Mouse (Mus musculus) layer of hippocampus, postnatal 10 days (tissue): ENCODE results near the gene Tubb5. TPM values are rescaled to one million over a fixed set of nuclear protein-coding genes. Genes with fewer than 3 reads are reported as not detected.
A peak's percentile ranks its signal among the peaks of the same experiment; 100 is the strongest.

Experiments used
- DNase-seq, 2 experiments: peaks; one replicate each; pipeline ENCODE4 v3.0.0; 2021; ENCODE audit warnings: low spot score in 2 of 2
- total RNA-seq, 2 experiments: library from RNA; stranded (reverse); gene quantifications; 2 replicates each; pipeline ENCODE4 v1.2.3; 2021

The Tubb5 gene
- total RNA-seq, 2 experiments from 2014 or later = 1,119 to 1,208 TPM

DNA sequence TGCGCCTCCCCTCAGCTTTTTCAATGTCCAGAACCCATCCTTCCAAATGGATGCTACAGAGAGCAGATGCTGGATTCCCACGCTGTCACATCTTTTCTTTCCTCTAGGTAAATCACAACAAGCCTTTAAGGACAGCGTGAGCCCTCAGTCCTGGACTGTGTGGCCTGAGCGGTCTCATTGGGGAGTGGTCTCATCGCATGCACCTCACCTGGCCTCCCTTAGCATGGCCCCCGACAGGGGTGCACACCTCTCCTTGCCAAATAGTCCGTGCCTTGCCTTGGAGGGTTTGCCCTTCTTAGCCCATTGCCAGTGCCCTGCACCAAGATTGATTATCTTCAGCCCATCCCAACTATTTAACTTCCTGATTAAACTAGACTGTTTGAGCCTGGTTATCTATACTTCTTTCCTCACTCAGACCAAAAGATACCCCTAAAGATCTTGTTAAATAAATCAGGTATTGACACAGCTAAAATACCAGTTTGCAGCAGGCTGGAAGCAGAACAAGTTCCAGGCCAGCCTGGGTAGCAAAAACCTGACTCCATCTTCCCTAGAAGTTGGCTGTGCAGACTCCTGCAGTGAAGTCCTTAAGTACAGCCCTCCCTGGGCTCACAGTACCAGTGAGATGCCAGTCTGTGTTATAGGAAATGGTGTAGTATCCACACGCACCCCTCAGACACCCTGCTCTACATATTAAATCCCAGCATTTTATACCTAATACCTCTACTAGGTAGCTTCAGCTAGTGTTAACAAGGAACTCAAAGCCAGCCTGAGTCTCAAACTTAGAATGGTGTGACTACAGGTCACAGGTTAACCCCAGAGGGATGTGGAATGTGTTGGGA lies 5.5 kb downstream of the Tubb5 start:
- no peak for DNase-seq

DNA sequence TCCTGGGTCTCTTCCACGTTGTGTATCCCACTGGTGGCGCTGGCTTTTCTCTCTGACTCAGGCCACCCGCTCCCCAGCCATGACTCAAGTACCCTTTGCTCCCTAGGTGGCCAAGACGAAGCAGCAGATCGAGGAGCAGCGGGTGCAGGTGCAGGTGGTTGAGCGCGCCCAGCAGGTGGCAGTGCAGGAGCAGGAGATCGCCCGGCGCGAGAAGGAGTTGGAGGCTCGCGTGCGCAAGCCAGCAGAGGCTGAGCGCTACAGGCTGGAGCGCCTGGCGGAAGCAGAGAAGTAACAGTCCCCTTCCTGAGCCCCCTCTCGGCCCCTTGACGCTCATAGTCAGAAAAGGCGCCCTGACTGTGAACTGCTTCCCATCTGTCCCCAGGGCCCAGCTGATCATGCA lies 8.4 kb downstream of the Tubb5 start:
- DNase-seq = peak; percentile 80 to 85

DNA sequence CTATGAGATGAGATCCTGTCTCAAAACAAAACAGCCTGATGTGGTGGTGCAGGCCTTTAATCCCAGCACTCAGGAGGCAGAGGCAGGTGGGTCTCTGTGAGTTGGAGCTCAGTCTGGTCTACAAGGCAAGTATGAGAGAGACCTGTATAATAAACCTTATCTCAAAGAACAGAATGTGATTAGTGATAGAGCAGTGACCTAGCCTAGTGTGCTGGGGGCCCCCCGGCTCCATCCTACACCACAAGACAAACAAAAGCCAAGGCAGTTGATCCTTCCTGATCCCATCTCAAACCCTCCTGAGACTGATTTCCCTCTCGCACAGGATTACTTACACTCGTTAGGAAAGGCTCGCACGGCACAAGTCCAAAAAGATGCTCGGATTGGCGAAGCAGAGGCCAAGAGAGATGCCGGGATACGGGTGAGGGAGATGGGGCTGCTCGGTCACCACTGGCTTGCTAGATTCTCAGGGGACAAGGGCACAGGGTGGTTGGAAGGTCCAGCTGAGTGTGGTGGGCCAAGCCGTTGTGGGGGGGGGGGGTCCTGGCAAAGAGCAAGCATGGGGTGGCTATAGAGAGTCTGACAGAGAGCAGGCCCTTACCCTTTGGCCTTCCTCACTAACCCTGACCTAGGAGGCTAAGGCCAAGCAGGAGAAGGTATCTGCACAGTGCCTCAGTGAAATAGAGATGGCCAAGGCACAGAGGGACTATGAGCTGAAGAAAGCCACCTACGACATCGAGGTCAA lies 12.8 kb downstream of the Tubb5 start:
- no peak for DNase-seq

DNA sequence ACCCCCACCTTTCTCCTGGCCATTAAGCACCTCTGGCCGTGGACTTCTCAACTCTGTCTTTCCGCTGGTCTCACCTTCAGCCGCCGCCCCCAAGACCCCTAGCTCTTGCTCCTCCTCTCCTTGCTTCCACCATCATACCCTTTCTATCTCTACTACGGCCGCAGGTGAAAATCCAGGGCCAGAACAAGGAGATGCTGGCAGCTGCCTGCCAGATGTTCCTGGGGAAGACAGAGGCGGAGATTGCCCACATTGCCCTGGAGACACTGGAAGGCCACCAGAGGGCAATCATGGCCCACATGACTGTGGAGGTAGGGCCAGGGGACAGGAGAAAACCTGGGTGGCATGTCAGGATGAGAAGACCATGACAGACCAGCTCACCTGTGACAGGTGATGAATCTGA lies 13.7 kb downstream of the Tubb5 start:
- DNase-seq = no peak

DNA sequence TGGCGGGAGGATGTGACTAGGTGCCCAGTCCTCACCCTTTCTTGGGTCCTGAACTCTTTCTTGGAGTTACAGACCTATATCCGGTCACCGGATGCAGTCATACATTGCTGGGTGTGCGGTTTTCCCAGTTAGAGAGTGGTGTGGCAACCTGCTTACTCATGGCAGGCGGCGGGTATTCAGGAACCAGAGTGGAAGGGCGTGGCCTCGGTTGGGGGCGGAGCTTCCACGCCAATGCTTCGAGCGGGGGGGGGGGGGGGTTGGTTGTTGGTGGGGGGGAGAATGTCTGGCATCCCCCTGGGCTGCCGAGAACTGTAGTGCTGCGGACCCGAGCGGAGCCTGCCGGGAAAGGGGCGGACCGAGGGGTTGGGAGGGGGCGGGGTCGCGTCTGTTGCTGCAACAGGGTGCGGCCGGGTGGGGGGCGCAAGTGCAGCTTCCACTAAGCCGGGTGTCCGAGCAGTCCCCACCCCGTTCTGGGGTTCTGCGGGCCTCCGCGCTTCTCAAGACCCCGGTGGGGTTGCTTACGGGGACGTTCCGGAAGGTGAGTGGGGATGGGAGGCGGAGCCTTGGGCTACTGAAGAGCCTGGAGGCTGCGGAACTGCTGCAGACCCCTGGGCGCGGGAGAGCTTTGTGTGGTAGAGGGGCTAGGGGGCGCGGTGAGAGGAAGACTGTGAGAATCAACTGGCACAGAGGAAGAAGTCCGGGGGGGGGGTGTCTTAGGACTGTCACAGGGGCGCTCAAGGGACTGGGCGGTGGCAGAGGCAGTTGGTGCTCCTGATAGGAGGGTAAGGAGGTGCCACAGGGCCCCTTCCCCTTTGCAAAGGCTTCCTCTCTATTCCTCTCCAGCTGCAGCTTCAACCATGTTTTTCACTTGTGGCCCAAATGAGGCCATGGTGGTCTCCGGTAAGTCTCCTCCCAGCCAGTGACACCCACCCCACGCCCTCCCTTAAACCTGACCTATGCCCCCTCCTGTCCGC lies 14.9 kb downstream of the Tubb5 start, which contains the start of gene Flot1:
Gene Flot1 (plus strand): TSS at position 267 of the 974 bp plus-strand sequence.
- peak; percentile 71 to 83 for DNase-seq

DNA sequence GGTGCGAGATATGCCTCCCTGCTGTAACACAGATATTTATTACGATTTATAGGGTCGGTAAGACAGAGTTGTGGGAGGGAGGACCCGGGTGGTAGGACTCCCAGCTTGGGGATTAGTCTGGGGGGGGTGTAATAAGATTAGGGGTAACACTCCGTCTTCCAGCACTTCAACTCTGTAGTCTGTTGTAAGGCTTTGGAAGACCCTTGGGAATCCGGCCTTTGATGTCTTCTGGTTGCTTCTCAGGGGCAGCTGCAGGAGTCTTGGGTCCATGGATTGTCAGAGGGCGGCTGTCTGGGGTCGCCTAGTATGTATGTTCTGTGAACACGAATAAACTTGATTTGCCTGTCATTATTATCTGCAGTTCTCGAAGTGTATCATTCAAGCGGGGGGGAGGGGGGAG lies 15.5 kb downstream of the Tubb5 start:
- no peak for DNase-seq

DNA sequence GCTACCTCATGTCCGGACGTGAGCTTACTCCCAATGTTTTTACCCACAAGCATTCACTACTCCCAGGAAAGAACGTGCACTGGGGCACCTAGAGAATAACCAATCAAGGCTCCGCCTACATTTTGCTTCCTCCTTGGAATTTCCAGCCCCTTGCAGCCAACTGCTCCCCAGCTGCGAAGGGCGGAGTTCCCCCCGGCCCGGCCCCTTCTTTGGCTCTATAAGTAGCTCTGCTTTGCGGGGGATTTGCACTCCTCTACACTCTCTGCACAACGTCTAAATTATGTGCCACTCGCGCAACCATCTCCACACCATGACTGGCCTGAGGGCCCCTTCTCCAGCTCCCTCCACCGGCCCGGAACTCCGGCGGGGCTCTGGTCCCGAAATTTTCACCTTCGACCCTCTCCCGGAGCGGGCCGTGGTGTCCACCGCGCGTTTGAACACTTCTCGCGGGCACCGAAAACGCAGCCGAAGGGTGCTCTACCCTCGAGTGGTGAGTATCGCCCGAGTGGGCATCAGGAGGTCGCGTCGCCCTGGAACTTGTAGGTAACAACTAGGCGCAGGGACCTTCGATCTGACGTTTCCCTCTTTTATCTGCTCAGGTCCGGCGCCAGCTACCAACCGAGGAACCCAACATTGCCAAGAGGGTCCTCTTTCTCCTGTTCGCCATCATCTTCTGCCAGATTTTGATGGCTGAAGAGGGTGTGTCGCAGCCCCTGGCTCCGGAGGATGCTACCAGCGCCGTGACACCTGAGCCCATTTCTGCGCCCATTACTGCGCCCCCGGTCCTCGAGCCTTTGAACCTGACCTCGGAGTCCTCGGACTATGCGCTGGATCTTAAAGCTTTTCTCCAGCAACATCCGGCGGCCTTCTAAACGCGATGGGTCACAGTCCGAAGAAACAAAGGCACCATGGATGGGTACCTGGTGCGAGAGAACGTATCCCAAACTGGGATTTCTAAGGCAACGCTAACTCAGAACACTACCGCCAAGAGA lies 16.4 kb downstream of the Tubb5 start, which contains the start of gene Ier3:
Gene Ier3 (plus strand): TSS at position 246 of the 992 bp plus-strand sequence.
- DNase-seq = peak; percentile 59 to 66

DNA sequence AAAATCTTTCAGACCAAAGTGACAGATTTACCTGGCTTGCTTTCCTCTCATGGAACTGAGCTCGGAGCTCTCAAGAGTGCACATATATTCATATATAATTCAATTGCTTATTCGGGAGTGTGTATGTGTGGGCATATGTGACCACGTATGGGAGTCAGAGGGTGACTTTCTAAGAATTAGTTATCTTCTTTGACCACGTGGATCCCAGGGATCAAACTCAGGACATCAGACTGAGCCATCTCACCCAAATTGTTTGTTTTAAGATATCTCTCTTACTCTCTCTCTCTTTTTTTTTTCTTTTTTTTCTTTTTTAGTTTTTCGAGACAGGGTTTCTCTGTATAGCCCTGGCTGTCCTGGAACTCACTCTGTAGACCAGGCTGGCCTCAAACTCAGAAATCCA lies 18.0 kb downstream of the Tubb5 start:
- no peak for DNase-seq

DNA sequence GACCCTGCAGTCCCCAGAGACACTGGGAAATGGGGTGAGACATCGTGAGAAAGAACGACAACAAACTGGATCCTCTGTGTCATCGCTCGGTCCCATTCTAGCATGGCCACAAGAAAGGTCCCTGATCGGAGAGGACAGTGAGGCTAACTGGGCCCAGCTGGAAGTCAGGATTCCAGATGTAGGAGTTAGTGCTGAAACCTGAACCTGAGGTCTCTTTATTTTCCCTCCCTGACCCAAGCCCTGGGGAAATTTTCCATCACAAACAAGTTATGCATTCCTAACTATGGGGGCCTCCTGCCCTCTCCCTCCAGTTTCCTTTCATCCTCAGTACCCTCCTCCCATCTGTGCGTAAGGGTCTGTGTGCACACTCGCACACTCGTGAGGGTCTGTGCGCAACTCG lies 20.9 kb downstream of the Tubb5 start:
- DNase-seq = no peak

DNA sequence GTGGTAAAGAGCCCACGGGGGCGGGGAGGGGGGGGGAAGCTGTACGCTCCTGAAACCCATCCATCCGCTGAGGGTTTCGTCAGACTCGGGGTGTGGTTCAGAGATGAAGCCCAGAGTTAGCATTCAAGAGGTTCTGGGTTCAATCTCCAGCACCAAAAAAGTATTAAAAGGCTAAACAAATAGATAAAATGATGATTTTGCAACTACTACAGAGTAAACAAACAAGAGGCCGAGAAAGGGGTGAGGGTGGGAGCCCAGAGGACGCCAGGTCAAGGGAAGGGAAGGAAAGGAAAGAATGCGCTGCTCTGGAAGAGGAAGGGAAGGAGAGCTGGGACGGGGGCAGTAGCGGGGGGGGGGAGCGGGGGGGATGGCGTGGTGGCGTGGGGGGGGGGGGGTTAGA lies 21.4 kb downstream of the Tubb5 start:
- no peak for DNase-seq

DNA sequence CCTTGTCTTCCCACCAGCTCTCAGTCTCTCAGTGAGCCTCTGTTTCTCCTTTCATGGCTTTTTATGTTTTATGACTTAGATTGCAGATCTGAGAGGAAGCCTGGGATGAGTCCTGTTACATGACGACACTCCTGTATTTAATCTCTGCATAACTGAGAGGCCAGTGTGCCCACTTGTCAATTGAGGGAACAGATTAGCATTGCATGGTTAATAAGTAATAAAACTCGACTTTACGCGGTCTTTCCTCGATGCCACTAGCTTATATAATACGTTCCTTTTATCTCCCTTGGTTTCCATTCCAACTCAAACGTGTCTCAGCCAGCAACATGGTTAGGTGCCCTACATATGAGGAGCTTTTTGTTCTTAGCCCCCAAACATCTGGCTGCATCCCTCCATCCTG lies 22.3 kb downstream of the Tubb5 start:
- no peak for DNase-seq

DNA sequence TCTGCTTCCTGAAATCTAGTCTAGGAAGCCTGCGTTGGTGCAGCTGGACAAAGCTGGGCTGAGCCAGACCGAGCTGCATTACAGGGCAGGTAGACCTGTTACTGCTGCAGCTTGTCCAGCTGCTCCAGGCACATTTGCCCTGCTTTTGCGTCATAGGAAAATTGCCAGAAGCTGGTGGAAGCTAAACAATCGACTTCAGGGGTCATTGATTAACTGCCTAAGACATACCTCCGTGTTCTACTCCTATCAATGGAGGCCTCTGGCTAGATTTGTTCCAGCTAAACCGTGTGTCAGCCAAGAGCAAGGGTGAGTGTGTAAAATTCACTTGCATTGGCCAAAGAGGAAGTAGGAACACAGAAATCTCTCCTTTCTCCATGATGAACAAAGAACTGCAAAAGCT lies 23.4 kb downstream of the Tubb5 start:
- no peak for DNase-seq

DNA sequence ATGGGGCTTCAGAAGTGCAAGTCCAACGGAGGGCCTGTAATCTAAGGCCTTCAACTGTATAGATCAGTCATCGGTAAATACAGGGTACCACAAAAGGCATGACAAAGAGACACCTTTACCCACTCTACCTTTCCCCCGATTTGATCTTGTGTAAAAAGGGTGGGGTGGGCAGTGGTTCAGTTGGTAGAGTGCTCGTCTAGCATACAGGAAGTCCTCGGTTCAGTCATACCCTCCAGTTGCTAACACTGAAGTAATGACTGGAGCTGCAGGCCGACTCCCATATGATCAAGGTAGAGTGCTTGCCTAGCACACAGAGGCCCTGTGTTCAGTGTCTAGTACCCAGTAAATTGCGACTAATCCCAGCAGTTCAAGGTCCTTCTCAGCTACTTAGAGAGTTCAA lies 24.5 kb downstream of the Tubb5 start:
- DNase-seq = no peak

DNA sequence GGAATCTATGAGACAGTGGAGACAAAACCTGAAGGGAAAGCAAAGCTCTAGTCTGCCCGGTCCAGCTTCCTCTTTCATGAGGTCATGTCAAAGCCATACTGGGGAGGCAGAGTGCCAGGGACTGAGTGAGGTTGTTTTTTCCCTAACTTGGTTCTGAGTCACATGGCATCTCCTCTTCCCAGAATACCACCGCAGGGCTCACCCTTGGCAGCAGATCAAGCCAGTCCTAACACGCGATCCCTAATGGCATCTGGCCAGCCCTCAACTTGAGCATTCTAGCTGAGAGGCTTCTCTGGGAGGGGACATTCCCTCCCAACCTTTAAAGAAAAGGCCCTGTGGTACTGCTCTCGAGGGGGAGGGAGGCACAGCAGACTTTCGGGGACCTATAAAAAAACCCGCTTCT lies 24.9 kb downstream of the Tubb5 start:
- DNase-seq = peak; percentile 54 to 69

DNA sequence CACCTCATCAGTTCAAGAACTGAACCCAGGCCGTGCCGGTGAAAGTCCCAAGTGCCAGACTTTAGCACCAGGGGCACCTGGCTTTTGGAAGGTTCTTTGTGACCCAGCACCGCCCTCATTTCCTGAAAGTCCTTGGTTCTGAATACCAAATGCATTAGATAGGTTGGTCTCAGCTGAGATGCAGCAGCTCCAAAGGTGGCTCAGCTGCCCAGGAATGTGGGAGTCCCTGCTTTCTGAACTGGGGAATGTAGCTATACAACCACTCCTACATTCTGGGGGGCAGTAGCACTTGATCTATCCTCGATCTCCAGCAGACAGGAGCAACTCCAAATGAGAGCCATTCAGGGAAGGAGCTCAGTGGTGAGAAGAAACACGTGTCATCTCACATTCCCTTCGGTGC lies 25.4 kb downstream of the Tubb5 start:
- DNase-seq = no peak

DNA sequence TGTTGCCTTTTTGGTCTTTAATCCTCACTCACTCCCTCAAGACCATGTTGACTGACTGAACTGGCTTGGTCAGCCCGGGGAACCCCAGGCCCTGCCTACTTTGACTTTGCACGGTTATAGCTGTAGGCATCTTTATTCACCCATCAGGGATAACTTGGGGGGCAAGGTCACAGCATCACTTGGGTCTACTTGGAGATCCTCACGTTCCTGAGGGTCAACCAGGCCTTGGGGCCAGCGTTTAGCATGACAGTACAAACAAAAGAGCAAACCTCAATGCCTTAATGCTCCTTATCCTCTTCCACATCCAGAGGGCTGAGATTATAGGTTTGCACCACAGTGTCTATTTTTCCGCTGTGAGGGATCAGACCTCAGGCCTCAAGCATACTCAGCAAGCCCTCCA lies 25.8 kb downstream of the Tubb5 start:
- no peak for DNase-seq

DNA sequence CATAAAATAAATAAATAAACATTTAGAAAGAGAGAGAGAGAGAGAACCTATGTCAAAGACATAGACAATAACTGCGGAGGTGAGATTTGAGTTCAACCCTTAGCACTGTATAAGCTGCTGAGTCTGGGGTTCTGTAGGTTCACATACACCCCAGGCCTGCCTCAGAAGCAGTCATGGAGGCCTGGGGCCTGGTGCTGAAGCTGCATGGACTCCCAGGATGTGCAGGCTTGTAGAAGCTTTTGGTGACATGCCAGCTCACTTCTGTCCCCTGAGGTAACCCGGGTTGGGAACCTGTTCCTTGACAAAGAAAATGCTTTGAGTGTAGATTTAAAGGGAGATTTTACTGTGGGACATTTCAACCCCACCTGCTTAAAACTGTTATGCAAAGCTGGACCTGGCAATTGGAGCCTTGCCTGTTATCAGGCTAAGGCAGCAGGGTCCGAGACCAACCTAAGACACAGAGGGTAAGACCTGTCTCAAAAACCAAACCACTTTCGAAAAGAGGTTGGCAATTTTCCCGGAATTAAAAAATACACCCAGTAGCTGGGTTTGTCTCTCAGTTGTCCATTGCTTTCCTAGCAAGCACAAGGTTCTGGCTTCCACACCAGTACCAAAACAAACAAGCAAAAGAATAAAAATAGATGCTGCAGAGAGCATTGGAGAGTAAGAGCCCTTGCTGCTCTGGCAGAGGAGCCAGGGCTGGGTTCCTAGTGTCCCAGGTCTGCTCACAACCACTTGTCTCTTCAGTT lies 27.0 kb downstream of the Tubb5 start:
- DNase-seq = no peak

DNA sequence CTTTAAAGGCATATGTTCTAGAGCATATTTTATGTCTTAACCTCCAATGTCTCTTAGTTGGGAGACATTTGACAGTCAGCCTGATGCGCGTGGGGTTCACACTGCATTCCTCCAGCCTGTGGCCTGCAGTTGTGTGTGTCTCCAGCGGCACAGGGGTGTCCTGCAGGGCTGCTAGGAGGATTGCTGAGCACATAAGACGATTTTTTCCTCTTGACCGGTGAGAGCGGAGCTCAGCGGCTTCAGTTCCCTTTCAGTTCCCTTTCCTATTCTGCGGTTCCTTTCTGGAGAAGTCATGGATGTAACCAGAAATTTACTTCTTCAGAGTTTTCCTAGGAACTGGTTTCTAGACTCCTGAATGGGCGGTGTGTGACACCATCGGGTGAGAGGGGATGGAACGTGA lies 28.7 kb downstream of the Tubb5 start:
- DNase-seq = no peak

DNA sequence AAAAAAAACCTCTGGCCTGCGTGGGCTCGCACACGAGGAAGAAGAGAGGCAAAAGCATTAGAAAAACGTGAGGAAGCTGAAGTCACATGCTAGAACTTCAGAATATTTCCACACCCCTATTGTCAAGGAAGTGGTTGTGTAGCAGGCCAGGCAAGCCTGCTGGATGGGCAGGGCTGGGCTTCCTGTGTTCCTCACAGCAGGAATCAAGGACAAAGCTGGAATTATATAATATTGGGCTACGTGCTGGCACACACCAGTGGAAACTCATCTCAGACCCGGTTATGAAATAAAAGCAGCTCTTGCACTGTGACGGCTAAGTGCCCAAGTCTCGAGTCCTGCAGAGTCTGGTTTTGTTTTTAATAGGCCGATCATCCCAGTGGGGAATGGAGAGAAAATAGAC lies 30.0 kb downstream of the Tubb5 start:
- DNase-seq = no peak
